Mouse (Mus musculus): Measurements from ENCODE around the gene Slc13a2.
A peak's percentile ranks its signal among the peaks of the same experiment; 100 is the strongest.

The Slc13a2 gene

DNA sequence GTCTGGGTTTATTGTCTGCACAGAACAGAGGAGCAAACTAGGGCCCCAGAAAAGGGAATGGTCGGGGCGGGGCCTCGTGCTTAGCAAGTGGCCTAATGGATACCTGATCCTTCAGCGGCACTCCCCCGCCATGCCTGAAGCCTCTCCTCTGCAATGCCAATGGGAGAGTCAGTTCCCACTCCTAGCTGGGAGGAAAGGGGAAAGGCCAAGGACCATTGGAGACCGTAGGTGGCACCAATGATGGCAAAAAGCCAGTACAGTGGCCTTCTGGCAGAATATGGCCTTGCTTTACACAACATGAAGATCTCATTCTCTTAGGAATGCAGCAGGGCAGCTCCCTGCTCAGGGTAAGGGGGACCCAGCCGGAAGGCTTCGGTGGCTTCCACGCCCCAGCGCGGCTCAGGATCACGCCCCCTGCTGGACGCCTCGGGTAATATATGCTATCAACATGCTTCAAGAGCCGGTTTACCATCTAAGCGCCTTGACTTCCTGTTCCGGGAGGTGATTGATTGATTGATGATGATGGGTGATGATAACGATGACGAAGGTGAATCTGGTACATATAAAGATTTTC, 13.8 kb upstream of the Slc13a2 start:
- no peak for DNase-seq (ENCODE audit: extremely low read depth, low read depth, low spot score)

GRCm38 (mm10) chr11:78434052-78434451, 12.0 kb upstream of the Slc13a2 start:
- no peak for DNase-seq (ENCODE audit: extremely low read depth, low read depth, low spot score)

DNA sequence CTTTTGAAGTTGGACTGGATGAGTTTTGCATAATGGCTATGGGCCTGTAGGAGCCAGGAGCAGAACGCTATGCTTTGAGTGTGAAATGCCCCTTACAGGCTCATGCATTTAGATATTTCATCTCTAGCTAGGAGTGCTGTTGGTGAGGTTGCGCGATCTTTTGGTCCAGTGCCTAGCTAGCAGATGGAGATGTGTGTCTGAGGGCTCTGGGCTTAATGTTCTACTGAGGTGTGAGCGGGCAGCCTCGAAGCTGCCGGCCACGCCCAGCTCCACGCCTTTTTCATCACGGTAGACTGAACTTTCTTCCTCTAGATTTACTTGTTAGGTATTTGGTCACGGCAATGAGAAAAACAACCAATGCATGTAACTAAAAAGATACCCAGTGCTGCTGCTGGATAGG, 9.2 kb upstream of the Slc13a2 start:
- no peak for DNase-seq (ENCODE audit: extremely low read depth, low read depth, low spot score)

DNA sequence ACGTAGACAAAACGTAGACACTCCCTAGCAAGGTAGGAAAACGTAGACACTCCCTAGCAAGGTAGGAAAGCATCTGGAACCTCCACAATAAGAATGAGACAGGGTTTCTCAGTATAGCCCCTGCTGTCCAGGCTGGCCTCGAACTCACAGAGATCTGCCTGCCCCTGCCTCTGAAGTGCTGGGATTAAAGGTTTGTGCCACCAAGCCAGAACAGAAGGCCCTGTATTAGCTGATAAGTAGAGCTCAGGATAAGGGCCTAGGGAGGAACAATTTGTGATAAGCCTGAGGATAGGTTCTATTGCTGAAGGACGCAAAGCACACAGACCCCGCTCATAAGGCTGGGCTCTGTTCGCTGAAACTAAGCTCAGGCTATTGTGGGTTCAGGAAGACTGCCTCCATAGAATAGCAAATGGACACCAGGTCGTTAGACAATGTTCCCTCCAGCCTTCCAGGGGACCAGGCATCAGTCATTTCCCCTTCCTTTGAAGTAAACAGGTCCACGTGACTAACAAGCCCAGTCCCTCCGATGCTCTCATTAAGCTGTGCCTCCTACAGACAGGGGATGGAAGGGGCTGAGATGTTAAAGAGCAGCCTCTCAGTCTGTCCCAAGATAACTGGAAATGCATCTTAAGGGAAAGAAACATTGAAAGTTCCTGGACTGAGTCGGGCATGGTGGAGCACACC, 8.3 kb upstream of the Slc13a2 start:
- no peak for DNase-seq (ENCODE audit: extremely low read depth, low read depth, low spot score)

- no peak for DNase-seq (ENCODE audit: extremely low read depth, low read depth, low spot score)
Observed at GRCm38 (mm10) chr11:78428309-78428708, 6.3 kb upstream of the Slc13a2 start.

DNA sequence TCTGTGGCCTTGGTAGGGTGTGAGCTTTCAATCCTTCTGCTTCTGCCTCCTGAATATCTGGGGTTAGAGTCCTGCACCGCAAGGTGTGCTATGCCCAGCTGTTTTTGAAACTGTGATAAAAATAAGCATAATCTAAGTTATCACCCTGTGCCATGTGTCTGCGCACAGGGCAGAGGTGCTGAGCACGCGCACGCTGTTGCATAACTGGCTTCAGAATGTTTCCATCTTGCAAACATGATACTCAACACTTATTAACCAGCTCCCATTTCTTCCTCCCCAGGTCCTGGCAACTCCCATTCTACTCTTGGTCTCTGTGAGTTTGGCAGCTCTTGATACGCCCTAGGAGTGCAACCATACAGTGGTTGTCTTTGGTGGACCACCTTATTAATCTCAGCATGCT, 5.6 kb upstream of the Slc13a2 start:
- DNase-seq (ENCODE audit: extremely low read depth, low read depth, low spot score): no peak

- DNase-seq (ENCODE audit: extremely low read depth, low read depth, low spot score): no peak
Observed at GRCm38 (mm10) chr11:78425572-78425971, 3.6 kb upstream of the Slc13a2 start.

GRCm38 (mm10) chr11:78424352-78424751, 2.3 kb upstream of the Slc13a2 start:
- DNase-seq (ENCODE audit: extremely low read depth, low read depth, low spot score): no peak

DNA sequence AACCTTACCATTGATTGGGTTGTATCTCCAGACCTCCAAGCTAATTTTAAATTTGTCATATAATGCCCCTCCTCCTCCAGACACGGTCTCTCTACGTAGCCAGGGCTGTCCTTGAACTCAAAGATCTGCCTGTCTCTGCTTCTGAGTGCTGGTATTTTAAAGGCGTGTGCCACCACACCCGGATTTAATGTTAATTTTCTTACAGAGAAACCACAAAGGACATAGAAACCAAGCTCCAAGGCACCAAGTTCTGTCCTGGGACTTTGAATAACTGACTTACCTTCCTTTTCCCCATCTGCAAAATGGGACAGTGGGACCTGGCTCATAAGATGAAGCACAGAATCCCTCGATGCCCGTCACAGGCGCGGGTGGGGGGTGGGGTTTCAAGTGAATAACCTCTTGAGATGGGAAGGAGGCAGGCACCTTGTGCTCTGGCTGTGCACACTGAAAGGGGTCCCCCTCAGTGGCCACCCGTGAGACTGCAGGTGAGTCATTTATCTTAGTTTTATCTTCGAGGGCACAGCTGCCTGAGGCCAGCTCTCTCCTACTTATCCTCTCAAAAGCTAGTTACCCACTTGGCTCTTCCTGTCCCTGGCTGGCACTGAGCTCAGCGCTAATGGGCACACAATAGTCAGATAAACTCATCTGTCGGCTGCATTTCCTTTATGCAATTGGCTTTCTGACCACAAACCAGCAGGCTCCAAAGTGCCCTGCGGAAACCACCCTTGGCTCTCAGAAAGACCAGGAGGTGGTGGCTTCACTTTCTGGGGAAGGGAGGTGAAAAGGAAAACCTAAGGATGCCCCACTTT, 612 bp downstream of the Slc13a2 start:
- DNase-seq (ENCODE audit: extremely low read depth, low read depth, low spot score): peak; percentile 57

GRCm38 (mm10) chr11:78420263-78420889, 1.6 kb downstream of the Slc13a2 start:
- no peak for DNase-seq (ENCODE audit: extremely low read depth, low read depth, low spot score)

GRCm38 (mm10) chr11:78416854-78417253, 5.2 kb downstream of the Slc13a2 start:
- DNase-seq (ENCODE audit: extremely low read depth, low read depth, low spot score): no peak

GRCm38 (mm10) chr11:78412861-78413260, 9.2 kb downstream of the Slc13a2 start:
- DNase-seq (ENCODE audit: extremely low read depth, low read depth, low spot score): no peak

DNA sequence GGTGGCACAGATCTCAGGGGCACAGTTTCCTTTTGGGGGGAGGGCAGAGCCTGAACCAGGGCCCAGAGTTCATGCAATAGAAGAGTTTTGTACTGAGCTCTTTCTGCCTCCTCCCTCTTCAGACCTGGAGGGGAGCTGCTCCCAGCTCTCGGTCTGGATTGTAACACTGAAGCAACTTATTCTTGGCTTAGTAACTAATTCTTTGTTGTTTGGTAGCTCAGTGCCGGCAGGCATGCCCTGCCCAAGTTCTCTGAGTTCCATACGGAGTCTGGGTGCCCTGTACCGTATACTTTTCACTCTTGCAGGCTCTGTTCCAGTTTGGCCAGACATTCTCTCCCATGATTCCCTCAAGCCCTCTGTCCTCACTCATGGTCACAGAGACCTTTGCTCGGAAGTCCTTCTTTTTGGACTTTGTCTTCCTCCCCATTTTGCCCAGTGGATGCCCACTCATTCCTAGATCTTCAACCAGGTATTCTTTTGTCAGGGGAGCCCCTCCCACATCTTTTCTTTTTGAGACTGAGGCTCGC, 9.6 kb downstream of the Slc13a2 start:
- no peak for DNase-seq (ENCODE audit: extremely low read depth, low read depth, low spot score)

DNA sequence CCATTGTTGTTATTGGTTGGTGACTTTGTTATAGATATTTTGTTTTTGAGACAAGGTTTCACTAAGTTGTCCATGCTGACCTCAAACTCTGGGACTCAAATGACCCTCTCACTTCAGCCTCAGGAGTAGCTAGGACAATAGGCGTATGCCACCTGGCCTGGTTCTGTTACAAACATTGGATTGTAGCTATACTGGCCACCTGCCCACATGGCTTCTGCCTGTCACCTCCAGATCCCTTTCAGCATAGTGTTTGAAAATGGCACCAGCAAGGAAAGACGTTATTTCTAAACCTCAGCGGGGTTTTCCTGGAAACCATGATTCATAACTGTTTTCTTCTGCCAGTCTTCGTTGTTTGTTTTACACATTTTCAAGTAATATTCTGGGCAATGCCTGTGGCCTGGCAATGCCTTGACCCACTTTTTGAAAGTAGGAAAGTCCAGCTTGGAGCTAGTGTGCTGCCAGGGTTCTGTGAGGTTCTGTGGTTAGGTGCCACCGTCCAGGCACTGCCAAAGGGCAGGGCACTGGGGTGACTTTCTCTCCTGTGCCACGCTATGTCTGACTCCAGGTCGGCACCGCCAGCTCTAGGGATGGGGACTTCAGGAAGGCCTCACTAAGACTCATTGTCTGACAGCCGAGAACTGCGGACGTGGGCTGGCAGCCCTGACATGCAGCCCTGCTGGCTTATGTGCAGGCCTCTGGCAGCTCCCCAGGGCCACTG, 10.3 kb downstream of the Slc13a2 start:
- DNase-seq (ENCODE audit: extremely low read depth, low read depth, low spot score): no peak

DNA sequence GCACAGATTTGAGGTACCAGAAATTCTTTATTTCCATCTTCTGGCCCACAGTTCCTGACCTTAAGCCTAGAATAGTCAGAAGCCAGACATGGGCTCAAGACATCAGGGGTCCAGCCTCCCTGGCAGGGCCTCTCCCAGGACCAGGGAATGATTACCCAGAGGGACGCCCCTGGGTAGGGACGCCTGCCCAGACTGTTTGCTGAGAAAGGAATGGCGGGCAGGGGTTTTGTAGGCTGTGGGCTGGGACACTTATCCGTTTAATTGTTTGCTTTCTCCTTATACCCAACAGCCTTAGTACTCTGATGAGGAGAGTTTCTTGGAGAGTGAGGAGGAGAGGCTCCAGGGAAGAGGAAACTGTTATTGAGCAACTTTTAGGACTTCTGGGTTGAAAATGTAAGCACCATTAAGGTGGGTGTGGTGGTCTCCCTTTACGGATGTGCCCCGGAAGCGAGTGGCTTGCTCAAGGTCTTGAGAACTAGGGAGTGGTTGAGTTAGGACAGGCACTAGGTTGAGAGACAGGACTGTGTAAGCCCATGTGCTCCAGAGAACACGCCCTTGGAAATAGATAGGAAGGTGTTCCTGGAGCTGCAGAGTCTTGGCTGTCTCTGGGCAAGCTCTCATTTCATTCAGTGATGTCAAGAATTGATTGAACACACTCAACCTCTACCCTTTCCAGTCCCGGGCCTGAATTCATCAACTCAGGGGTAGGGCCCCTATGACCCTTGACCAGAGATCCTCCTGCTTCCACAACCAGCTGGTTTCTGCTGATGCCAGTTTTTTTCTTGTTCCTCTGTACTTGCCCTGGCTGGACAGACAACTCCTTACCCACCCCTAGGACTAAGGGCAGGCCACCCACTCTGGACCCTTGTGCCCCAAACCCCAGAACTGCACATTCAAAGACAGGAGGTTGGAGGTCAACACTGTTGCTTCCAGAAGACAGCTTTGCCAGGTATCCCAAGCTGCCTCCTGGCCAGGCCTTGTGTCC, 13.5 kb downstream of the Slc13a2 start:
- DNase-seq (ENCODE audit: extremely low read depth, low read depth, low spot score): no peak

DNA sequence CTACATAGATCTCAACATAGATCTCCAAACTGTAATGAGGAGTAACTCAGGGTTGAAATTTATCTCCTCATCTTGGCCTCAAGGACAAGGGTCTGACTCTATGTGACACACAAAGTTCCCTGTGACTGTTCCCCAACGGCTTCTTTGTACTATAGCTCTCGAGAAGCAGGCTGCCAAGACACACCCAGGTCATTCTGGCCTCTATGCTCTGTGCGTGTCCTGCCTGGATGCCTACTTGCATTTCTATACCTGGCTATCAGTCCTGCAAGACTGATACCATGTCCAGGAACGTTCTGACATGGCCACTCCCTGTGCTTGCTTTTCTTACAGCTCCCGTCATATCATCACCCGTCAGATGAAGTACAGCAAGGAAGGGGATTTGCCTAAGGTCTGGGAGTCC, 20.0 kb downstream of the Slc13a2 start:
- no peak for DNase-seq (ENCODE audit: extremely low read depth, low read depth, low spot score)

- no peak for DNase-seq (ENCODE audit: extremely low read depth, low read depth, low spot score)
Observed at GRCm38 (mm10) chr11:78401469-78401868, 20.5 kb downstream of the Slc13a2 start.

DNA sequence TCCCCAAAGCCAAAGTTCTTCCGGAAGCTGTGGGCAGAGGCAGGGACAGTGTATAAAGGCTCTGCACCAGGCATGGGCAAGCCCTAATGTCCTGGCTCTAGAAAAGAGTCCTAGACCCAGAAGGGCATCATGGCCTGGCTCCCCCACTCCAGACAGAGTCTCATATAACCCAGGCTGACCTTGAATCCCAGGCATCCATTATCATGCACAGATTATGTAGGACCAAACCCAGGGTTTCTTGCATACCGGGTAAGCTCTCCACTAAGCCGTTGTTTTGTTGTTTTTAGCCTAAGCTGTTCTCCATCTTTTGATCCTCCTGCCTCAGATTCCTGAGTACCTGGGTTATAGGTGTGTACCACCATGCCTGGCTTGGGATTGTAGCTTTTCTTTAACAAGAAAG, 21.1 kb downstream of the Slc13a2 start:
- no peak for DNase-seq (ENCODE audit: extremely low read depth, low read depth, low spot score)

DNA sequence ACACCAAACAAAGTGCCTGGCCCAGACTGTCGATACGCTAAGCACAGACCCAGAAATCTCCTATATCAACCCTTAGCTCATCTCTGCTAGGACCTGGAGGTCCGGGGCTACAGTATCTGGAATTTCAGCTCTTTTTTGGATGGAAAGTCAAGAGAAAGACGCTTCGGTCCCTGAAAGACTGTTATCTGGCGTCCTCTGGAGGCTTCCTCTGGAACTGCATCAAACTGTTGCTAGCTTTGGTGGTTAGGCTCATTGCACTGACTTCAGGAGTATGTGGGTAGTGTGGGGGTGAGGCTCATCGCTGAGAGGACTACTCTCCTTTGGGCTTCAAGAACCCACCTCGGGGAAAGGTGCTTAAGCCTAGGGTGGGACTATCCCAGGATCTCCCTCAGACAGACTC, 22.3 kb downstream of the Slc13a2 start:
- no peak for DNase-seq (ENCODE audit: extremely low read depth, low read depth, low spot score)

DNA sequence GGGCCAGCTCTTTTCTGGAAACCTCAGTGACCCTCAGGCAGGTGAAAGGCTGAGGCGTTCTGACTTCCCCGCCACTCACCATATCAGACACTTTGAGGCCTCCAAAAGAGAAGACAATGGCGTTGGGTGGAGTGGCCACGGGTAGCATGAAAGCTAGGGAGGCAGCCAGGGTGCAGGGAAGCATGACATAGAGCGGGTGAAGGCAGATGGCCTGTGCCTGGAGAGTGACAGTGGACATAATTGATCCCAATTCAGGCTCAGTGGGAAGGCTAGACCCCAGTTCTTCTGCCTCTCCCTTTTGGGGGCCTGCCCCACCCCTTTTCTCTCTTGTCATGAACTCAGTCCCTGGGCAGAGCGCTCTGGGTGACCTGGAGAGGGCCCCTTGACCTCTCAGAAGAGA, 23.8 kb downstream of the Slc13a2 start:
- no peak for DNase-seq (ENCODE audit: extremely low read depth, low read depth, low spot score)

Data from fat pad, adult 2 months (tissue).